Mouse (Mus musculus): Measurements from ENCODE around the gene Nadsyn1.
A peak's percentile ranks its signal among the peaks of the same experiment; 100 is the strongest.

Nadsyn1 gene

GRCm38 (mm10) chr7:143801195-143802065 lies 21.2 kb downstream of the Nadsyn1 start:
- no peak for DNase-seq (ENCODE audit: low read depth, low spot score)

- DNase-seq (ENCODE audit: low read depth, low spot score), result no peak
These were observed 21.9 kb downstream of the Nadsyn1 start for GRCm38 (mm10) chr7:143800770-143801169.

- no peak for DNase-seq (ENCODE audit: low read depth, low spot score)
These were observed 23.9 kb downstream of the Nadsyn1 start for GRCm38 (mm10) chr7:143798783-143799182.

- no peak for DNase-seq (ENCODE audit: low read depth, low spot score)
These were observed 29.5 kb downstream of the Nadsyn1 start for GRCm38 (mm10) chr7:143793121-143793520.

GRCm38 (mm10) chr7:143792336-143792985 lies 30.2 kb downstream of the Nadsyn1 start:
- no peak for DNase-seq (ENCODE audit: low read depth, low spot score)

- peak; percentile 59 for DNase-seq (ENCODE audit: low read depth, low spot score)
These were observed 38.4 kb downstream of the Nadsyn1 start, which contains the start of gene Mrgpre for GRCm38 (mm10) chr7:143783996-143784829. Gene Mrgpre, minus strand, starts transcription at chr7:143784500.

GRCm38 (mm10) chr7:143783378-143783995 lies 39.2 kb downstream of the Nadsyn1 start:
- DNase-seq (ENCODE audit: low read depth, low spot score), result no peak

- no peak for DNase-seq (ENCODE audit: low read depth, low spot score)
These were observed 45.3 kb downstream of the Nadsyn1 start for GRCm38 (mm10) chr7:143777375-143777774.

- DNase-seq (ENCODE audit: low read depth, low spot score), result no peak
These were observed 46.5 kb downstream of the Nadsyn1 start for GRCm38 (mm10) chr7:143776137-143776536.

- no peak for DNase-seq (ENCODE audit: low read depth, low spot score)
These were observed 53.2 kb downstream of the Nadsyn1 start for GRCm38 (mm10) chr7:143769461-143769860.

GRCm38 (mm10) chr7:143768267-143768666 lies 54.4 kb downstream of the Nadsyn1 start:
- no peak for DNase-seq (ENCODE audit: low read depth, low spot score)

- no peak for DNase-seq (ENCODE audit: low read depth, low spot score)
These were observed 55.8 kb downstream of the Nadsyn1 start, which contains the start of gene Mrgprg for GRCm38 (mm10) chr7:143766893-143767292. Gene Mrgprg, minus strand, starts transcription at chr7:143766993.

- no peak for DNase-seq (ENCODE audit: low read depth, low spot score)
These were observed 57.6 kb downstream of the Nadsyn1 start for GRCm38 (mm10) chr7:143764876-143765530.

- no peak for DNase-seq (ENCODE audit: low read depth, low spot score)
These were observed 58.9 kb downstream of the Nadsyn1 start for GRCm38 (mm10) chr7:143763794-143764193.

GRCm38 (mm10) chr7:143758956-143759355 lies 63.7 kb downstream of the Nadsyn1 start:
- no peak for DNase-seq (ENCODE audit: low read depth, low spot score)

GRCm38 (mm10) chr7:143757696-143758095 lies 65.0 kb downstream of the Nadsyn1 start:
- DNase-seq (ENCODE audit: low read depth, low spot score), result no peak

GRCm38 (mm10) chr7:143757027-143757390 lies 65.6 kb downstream of the Nadsyn1 start:
- DNase-seq (ENCODE audit: low read depth, low spot score), result peak; percentile 49

GRCm38 (mm10) chr7:143756125-143757026 lies 66.3 kb downstream of the Nadsyn1 start, which contains the start of gene Osbpl5:
Gene Osbpl5, minus strand, starts transcription at chr7:143756985.
- DNase-seq (ENCODE audit: low read depth, low spot score), result no peak

GRCm38 (mm10) chr7:143755357-143756124 lies 67.1 kb downstream of the Nadsyn1 start:
- DNase-seq (ENCODE audit: low read depth, low spot score), result no peak

All from retina, postnatal 7 days (tissue).